Mouse (Mus musculus): ENCODE results near the gene Arhgap44. TPM values are rescaled to one million over a fixed set of nuclear protein-coding genes. Genes with fewer than 3 reads are reported as not detected.

Gene Arhgap44
- polyA plus RNA-seq, 1 experiment from 2014 or later, result 5.6 TPM

- no peaks in the 10 kb centered on the region for H3K9me3 ChIP-seq
- no peaks in the 10 kb centered on the region for H3K27me3 ChIP-seq
- no peak for ATAC-seq (ENCODE audit: low FRiP score)
- H3K4me1 ChIP-seq, result no peaks in the 10 kb centered on the region
- no peak overlapping the region for H3K4me2 ChIP-seq
- 0 out of 2 replicates have a peak, but pooled peaks cover under 1% of the 10 kb centered on the region for H3K36me3 ChIP-seq (replicated peaks)
- H3K9ac ChIP-seq, result no peak overlapping the region
- H3K4me3 ChIP-seq (replicated peaks), result no peak overlapping the region
- WGBS, result 83% methylated on average over 5 of the region's 5 CpGs
- H3K27ac ChIP-seq, result no peak overlapping the region
Measured at GRCm38 (mm10) chr11:65028049-65028448, 134.7 kb downstream of the Arhgap44 start.

- no peak overlapping the region for H3K4me3 ChIP-seq (replicated peaks)
- no peak overlapping the region for H3K9ac ChIP-seq
- H3K4me2 ChIP-seq, result no peak overlapping the region
- 91% methylated on average over 11 of the region's 11 CpGs for WGBS
- peaks cover 5% of the 10 kb centered on the region for H3K36me3 ChIP-seq (replicated peaks)
- no peaks in the 10 kb centered on the region for H3K4me1 ChIP-seq
- no peak for ATAC-seq (ENCODE audit: low FRiP score)
- no peaks in the 10 kb centered on the region for H3K9me3 ChIP-seq
- no peaks in the 10 kb centered on the region for H3K27me3 ChIP-seq
- no peak overlapping the region for H3K27ac ChIP-seq
Measured at GRCm38 (mm10) chr11:65022771-65023170, 140.0 kb downstream of the Arhgap44 start.

- no peak for ATAC-seq (ENCODE audit: low FRiP score)
- Histone ChIP-seq H3K4me1 (no peaks in the 10 kb centered on the region), H3K4me3 (replicated peaks) (no peak overlapping the region), H3K36me3 (replicated peaks) (peaks cover 5% of the 10 kb centered on the region), H3K27me3 (no peaks in the 10 kb centered on the region), H3K4me2 (no peak overlapping the region), H3K9ac (no peak overlapping the region), H3K9me3 (no peaks in the 10 kb centered on the region), H3K27ac (no peak overlapping the region)
- WGBS, result 93% methylated on average over 4 of the region's 4 CpGs
Measured at GRCm38 (mm10) chr11:65020744-65021143, 142.0 kb downstream of the Arhgap44 start.

GRCm38 (mm10) chr11:65016754-65017153 is 146.0 kb downstream of the Arhgap44 start:
- Histone ChIP-seq H3K4me1 (no peaks in the 10 kb centered on the region), H3K27ac (no peak overlapping the region), H3K9me3 (no peaks in the 10 kb centered on the region), H3K27me3 (no peaks in the 10 kb centered on the region), H3K36me3 (replicated peaks) (no peaks in the 10 kb centered on the region), H3K4me3 (replicated peaks) (no peak overlapping the region), H3K4me2 (no peak overlapping the region), H3K9ac (no peak overlapping the region)
- no peak for ATAC-seq (ENCODE audit: low FRiP score)
- 98% methylated on average over 1 of the region's 1 CpGs for WGBS

GRCm38 (mm10) chr11:65013906-65014305 is 148.9 kb downstream of the Arhgap44 start:
- H3K4me3 ChIP-seq (replicated peaks), result no peak overlapping the region
- ATAC-seq (ENCODE audit: low FRiP score), result no peak
- H3K4me1 ChIP-seq, result no peaks in the 10 kb centered on the region
- no peaks in the 10 kb centered on the region for H3K27me3 ChIP-seq
- no peaks in the 10 kb centered on the region for H3K9me3 ChIP-seq
- no peak overlapping the region for H3K9ac ChIP-seq
- H3K27ac ChIP-seq, result no peak overlapping the region
- H3K4me2 ChIP-seq, result no peak overlapping the region
- 78% methylated on average over 6 of the region's 6 CpGs for WGBS
- no peaks in the 10 kb centered on the region for H3K36me3 ChIP-seq (replicated peaks)

- WGBS, result 94% methylated on average over 4 of the region's 4 CpGs
- no peak overlapping the region for H3K4me3 ChIP-seq (replicated peaks)
- H3K9ac ChIP-seq, result no peak overlapping the region
- no peaks in the 10 kb centered on the region for H3K4me1 ChIP-seq
- peaks cover 31% of the 10 kb centered on the region for H3K36me3 ChIP-seq (replicated peaks)
- no peaks in the 10 kb centered on the region for H3K27me3 ChIP-seq
- no peak overlapping the region for H3K4me2 ChIP-seq
- no peaks in the 10 kb centered on the region for H3K9me3 ChIP-seq
- no peak overlapping the region for H3K27ac ChIP-seq
- no peak for ATAC-seq (ENCODE audit: low FRiP score)
Measured at GRCm38 (mm10) chr11:65006047-65006446, 156.7 kb downstream of the Arhgap44 start.

GRCm38 (mm10) chr11:65004836-65005235 is 157.9 kb downstream of the Arhgap44 start:
- 91% methylated on average over 3 of the region's 3 CpGs for WGBS
- no peak overlapping the region for H3K9ac ChIP-seq
- no peaks in the 10 kb centered on the region for H3K27me3 ChIP-seq
- H3K27ac ChIP-seq, result no peak overlapping the region
- H3K4me3 ChIP-seq (replicated peaks), result no peak overlapping the region
- H3K4me2 ChIP-seq, result no peak overlapping the region
- H3K36me3 ChIP-seq (replicated peaks), result peaks cover 43% of the 10 kb centered on the region
- no peaks in the 10 kb centered on the region for H3K4me1 ChIP-seq
- ATAC-seq (ENCODE audit: low FRiP score), result no peak
- no peaks in the 10 kb centered on the region for H3K9me3 ChIP-seq

GRCm38 (mm10) chr11:65003611-65004010 is 159.2 kb downstream of the Arhgap44 start:
- 90% methylated on average over 5 of the region's 5 CpGs for WGBS
- Histone ChIP-seq H3K9me3 (no peaks in the 10 kb centered on the region), H3K4me1 (no peaks in the 10 kb centered on the region), H3K36me3 (replicated peaks) (peaks cover 55% of the 10 kb centered on the region), H3K27ac (no peak overlapping the region), H3K4me2 (no peak overlapping the region), H3K4me3 (replicated peaks) (no peak overlapping the region), H3K9ac (no peak overlapping the region), H3K27me3 (no peaks in the 10 kb centered on the region)
- no peak for ATAC-seq (ENCODE audit: low FRiP score)

- Histone ChIP-seq H3K27ac (no peak overlapping the region), H3K36me3 (replicated peaks) (peaks cover 74% of the 10 kb centered on the region), H3K9ac (no peak overlapping the region), H3K4me3 (replicated peaks) (no peak overlapping the region), H3K4me1 (no peaks in the 10 kb centered on the region), H3K9me3 (no peaks in the 10 kb centered on the region), H3K4me2 (no peak overlapping the region), H3K27me3 (no peaks in the 10 kb centered on the region)
- 93% methylated on average over 14 of the region's 14 CpGs for WGBS
- no peak for ATAC-seq (ENCODE audit: low FRiP score)
Measured at GRCm38 (mm10) chr11:65001729-65002128, 161.0 kb downstream of the Arhgap44 start.

- no peak for ATAC-seq (ENCODE audit: low FRiP score)
- no peaks in the 10 kb centered on the region for H3K9me3 ChIP-seq
- H3K4me3 ChIP-seq (replicated peaks), result no peak overlapping the region
- 67% methylated on average over 5 of the region's 5 CpGs for WGBS
- peaks cover 87% of the 10 kb centered on the region for H3K36me3 ChIP-seq (replicated peaks)
- no peak overlapping the region for H3K4me2 ChIP-seq
- H3K4me1 ChIP-seq, result no peaks in the 10 kb centered on the region
- H3K27me3 ChIP-seq, result no peaks in the 10 kb centered on the region
- no peak overlapping the region for H3K27ac ChIP-seq
- H3K9ac ChIP-seq, result no peak overlapping the region
Measured at GRCm38 (mm10) chr11:64999685-65000084, 163.1 kb downstream of the Arhgap44 start.

GRCm38 (mm10) chr11:64998439-64998838 is 164.3 kb downstream of the Arhgap44 start:
- Histone ChIP-seq H3K9me3 (no peaks in the 10 kb centered on the region), H3K36me3 (replicated peaks) (peaks cover 92% of the 10 kb centered on the region), H3K27me3 (no peaks in the 10 kb centered on the region), H3K4me1 (no peaks in the 10 kb centered on the region), H3K27ac (no peak overlapping the region), H3K9ac (no peak overlapping the region), H3K4me3 (replicated peaks) (no peak overlapping the region), H3K4me2 (no peak overlapping the region)
- no peak for ATAC-seq (ENCODE audit: low FRiP score)
- WGBS, result 93% methylated on average over 3 of the region's 3 CpGs

- no peak for ATAC-seq (ENCODE audit: low FRiP score)
- no peak overlapping the region for H3K4me3 ChIP-seq (replicated peaks)
- no peaks in the 10 kb centered on the region for H3K4me1 ChIP-seq
- H3K4me2 ChIP-seq, result no peak overlapping the region
- WGBS, result 94% methylated on average over 2 of the region's 2 CpGs
- H3K27ac ChIP-seq, result no peak overlapping the region
- peaks cover 85% of the 10 kb centered on the region for H3K36me3 ChIP-seq (replicated peaks)
- no peak overlapping the region for H3K9ac ChIP-seq
- H3K27me3 ChIP-seq, result no peaks in the 10 kb centered on the region
- no peaks in the 10 kb centered on the region for H3K9me3 ChIP-seq
Measured at GRCm38 (mm10) chr11:64988556-64988955, 174.2 kb downstream of the Arhgap44 start.

- Histone ChIP-seq H3K4me3 (replicated peaks) (peak overlapping the region; percentile 90), H3K36me3 (replicated peaks) (peaks cover 29% of the 10 kb centered on the region), H3K4me1 (peaks cover 17% of the 10 kb centered on the region), H3K9me3 (no peaks in the 10 kb centered on the region), H3K27me3 (no peaks in the 10 kb centered on the region), H3K4me2 (peak overlapping the region; percentile 84), H3K27ac (no peak overlapping the region), H3K9ac (peak overlapping the region; percentile 79)
- no peak for ATAC-seq (ENCODE audit: low FRiP score)
- WGBS, result 17% methylated on average over 9 of the region's 9 CpGs
Measured at GRCm38 (mm10) chr11:64979489-64979845, 183.3 kb downstream of the Arhgap44 start.

All from forebrain, embryonic 12.5 days (tissue).